Mouse (Mus musculus) left cerebral cortex, postnatal 10 days (tissue): ENCODE measurements around the gene Phpt1. TPM values are rescaled to one million over a fixed set of nuclear protein-coding genes. Genes with fewer than 3 reads are reported as not detected.
A peak's percentile ranks its signal among the peaks of the same experiment; 100 is the strongest.

Experiments used
- DNase-seq, 2 experiments: peaks; one replicate each; pipeline ENCODE4 v3.0.0; 2021 to 2022; ENCODE audit warnings: low spot score in 2 of 2, mixed read lengths in 1 of 2; ENCODE audit errors: extremely low spot score in 1 of 2
- intact Hi-C: fragments of 180-260 bp; cut with DNase I; formaldehyde crosslinking; loops from one replicate; pipeline ENCODE4 v1.15.1; 2025
- total RNA-seq, 2 experiments: library from RNA; stranded (reverse); gene quantifications; 2 replicates each; pipeline ENCODE4 v1.2.3; 2021

The Phpt1 gene
- total RNA-seq: 100 to 1,000 TPM; 103 to 105 TPM

- intact Hi-C loops: no loop called here
- peak; percentile 96 to 98 for DNase-seq
These were observed at the start of gene Phpt1, which contains the start of gene Mamdc4 for GRCm38 (mm10) chr2:25574579-25575431. Gene Phpt1 (minus strand): TSS chr2:25575224. Gene Mamdc4 (minus strand): TSS chr2:25574845.

GRCm38 (mm10) chr2:25621229-25622200, 46.5 kb upstream of the Phpt1 start, which contains the start of gene Tmem141:
Gene Tmem141 (minus strand): TSS chr2:25622005.
- DNase-seq: peak; percentile 83 to 94
- intact Hi-C loops: no loop called here

GRCm38 (mm10) chr2:25620852-25621228, 45.8 kb upstream of the Phpt1 start:
- intact Hi-C loops: no loop called here
- no peak for DNase-seq

- intact Hi-C loops: no loop called here
- no peak for DNase-seq
These were observed 45.4 kb upstream of the Phpt1 start for GRCm38 (mm10) chr2:25620386-25620785.

- DNase-seq: no peak
- intact Hi-C loops: no loop called here
These were observed 42.6 kb upstream of the Phpt1 start, which contains the start of gene Ccdc183 for GRCm38 (mm10) chr2:25617578-25617977. Gene Ccdc183 (minus strand): TSS chr2:25617678.

- intact Hi-C loops: no loop called here
- DNase-seq: no peak
These were observed 41.4 kb upstream of the Phpt1 start for GRCm38 (mm10) chr2:25616398-25616797.

GRCm38 (mm10) chr2:25608671-25609070, 33.6 kb upstream of the Phpt1 start:
- DNase-seq: no peak
- intact Hi-C loops: no loop called here

- DNase-seq: peak; percentile 85 to 94
- intact Hi-C loops: no loop called here
These were observed 33.0 kb upstream of the Phpt1 start, which contains the start of gene Rabl6 for GRCm38 (mm10) chr2:25607761-25608622. Gene Rabl6 (minus strand): TSS chr2:25608521.

GRCm38 (mm10) chr2:25602526-25602925, 27.5 kb upstream of the Phpt1 start:
- DNase-seq: no peak
- intact Hi-C loops: no loop called here

GRCm38 (mm10) chr2:25600037-25600436, 25.0 kb upstream of the Phpt1 start:
- intact Hi-C loops: no loop called here
- no peak for DNase-seq

- DNase-seq: no peak
- intact Hi-C loops: no loop called here
These were observed 23.7 kb upstream of the Phpt1 start for GRCm38 (mm10) chr2:25598749-25599148.

GRCm38 (mm10) chr2:25596765-25597510, 21.9 kb upstream of the Phpt1 start:
- intact Hi-C loops: no loop called here

GRCm38 (mm10) chr2:25591863-25592262, 16.8 kb upstream of the Phpt1 start:
- intact Hi-C loops: no loop called here
- DNase-seq: peak in 1 of 2 experiments; percentile 50

More at GRCm38 (mm10) chr2:25596765-25597510, 21.9 kb upstream of the Phpt1 start:
- DNase-seq: no peak

GRCm38 (mm10) chr2:25588227-25588907, 13.3 kb upstream of the Phpt1 start:
- peak in 1 of 2 experiments; percentile 19 for DNase-seq
- intact Hi-C loops: no loop called here

- DNase-seq: peak in 1 of 2 experiments; percentile 14
- intact Hi-C loops: no loop called here
These were observed 12.3 kb upstream of the Phpt1 start for GRCm38 (mm10) chr2:25587290-25587689.

- DNase-seq: peak in 1 of 2 experiments; percentile 37
- intact Hi-C loops: no loop called here
These were observed 10.6 kb upstream of the Phpt1 start for GRCm38 (mm10) chr2:25585601-25586000.

- intact Hi-C loops: no loop called here
- DNase-seq: peak in 1 of 2 experiments; percentile 17
These were observed 9.8 kb upstream of the Phpt1 start for GRCm38 (mm10) chr2:25584856-25585255.
